Mouse (Mus musculus): ENCODE measurements around the gene Slc28a3. TPM values are rescaled to one million over a fixed set of nuclear protein-coding genes. Genes with fewer than 3 reads are reported as not detected.

Gene Slc28a3
- polyA plus RNA-seq, 1 experiment from 2014 or later: not detected

GRCm38 (mm10) chr13:58521331-58522030 lies 89.2 kb downstream of the Slc28a3 start:
- no peaks in the 10 kb centered on the region for H3K9me3 ChIP-seq (ENCODE audit: control insufficient read depth, low read length)
- no peak overlapping the region for H3K4me3 ChIP-seq (replicated peaks; ENCODE audit: low read length)
- H3K9ac ChIP-seq: no peak overlapping the region
- H3K27ac ChIP-seq: no peak overlapping the region
- ATAC-seq (ENCODE audit: low FRiP score) (no peak), DNase-seq (ENCODE audit: low spot score) (no peak)
- no peak overlapping the region for H3K4me2 ChIP-seq (replicated peaks)
- H3K36me3 ChIP-seq (replicated peaks; ENCODE audit: control insufficient read depth, insufficient read depth): no peaks in the 10 kb centered on the region
- H3K27me3 ChIP-seq (ENCODE audit: control insufficient read depth, insufficient read depth, low read length): no peaks in the 10 kb centered on the region
- 94% methylated on average over 9 of the region's 9 CpGs for WGBS
- H3K4me1 ChIP-seq (replicated peaks; ENCODE audit: control insufficient read depth, insufficient read depth, low read length): no peaks in the 10 kb centered on the region

- Histone ChIP-seq H3K4me2 (replicated peaks) (no peak overlapping the region), H3K4me3 (replicated peaks; ENCODE audit: low read length) (no peak overlapping the region), H3K9ac (no peak overlapping the region), H3K27ac (no peak overlapping the region), H3K4me1 (replicated peaks; ENCODE audit: control insufficient read depth, insufficient read depth, low read length) (no peaks in the 10 kb centered on the region), H3K27me3 (ENCODE audit: control insufficient read depth, insufficient read depth, low read length) (no peaks in the 10 kb centered on the region), H3K36me3 (replicated peaks; ENCODE audit: control insufficient read depth, insufficient read depth) (no peaks in the 10 kb centered on the region), H3K9me3 (ENCODE audit: control insufficient read depth, low read length) (no peaks in the 10 kb centered on the region)
- DNase-seq (ENCODE audit: low spot score): no peak
- WGBS: 61% methylated on average over 7 of the region's 7 CpGs
- ATAC-seq (ENCODE audit: low FRiP score): no peak
Observed at GRCm38 (mm10) chr13:58520580-58521330, 89.9 kb downstream of the Slc28a3 start.

- 89% methylated on average over 9 of the region's 9 CpGs for WGBS
- DNase-seq (ENCODE audit: low spot score) (no peak), ATAC-seq (ENCODE audit: low FRiP score) (no peak)
- Histone ChIP-seq H3K27me3 (ENCODE audit: control insufficient read depth, insufficient read depth, low read length) (no peaks in the 10 kb centered on the region), H3K4me3 (replicated peaks; ENCODE audit: low read length) (no peak overlapping the region), H3K27ac (no peak overlapping the region), H3K36me3 (replicated peaks; ENCODE audit: control insufficient read depth, insufficient read depth) (no peaks in the 10 kb centered on the region), H3K4me1 (replicated peaks; ENCODE audit: control insufficient read depth, insufficient read depth, low read length) (no peaks in the 10 kb centered on the region), H3K4me2 (replicated peaks) (no peak overlapping the region), H3K9me3 (ENCODE audit: control insufficient read depth, low read length) (no peaks in the 10 kb centered on the region), H3K9ac (no peak overlapping the region)
Observed at GRCm38 (mm10) chr13:58520028-58520427, 90.6 kb downstream of the Slc28a3 start.

- no peak overlapping the region for H3K9ac ChIP-seq
- no peak overlapping the region for H3K4me3 ChIP-seq (replicated peaks; ENCODE audit: low read length)
- ATAC-seq (ENCODE audit: low FRiP score) (no peak), DNase-seq (ENCODE audit: low spot score) (no peak)
- no peaks in the 10 kb centered on the region for H3K27me3 ChIP-seq (ENCODE audit: control insufficient read depth, insufficient read depth, low read length)
- no peak overlapping the region for H3K27ac ChIP-seq
- H3K4me2 ChIP-seq (replicated peaks): no peak overlapping the region
- H3K9me3 ChIP-seq (ENCODE audit: control insufficient read depth, low read length): no peaks in the 10 kb centered on the region
- no peaks in the 10 kb centered on the region for H3K4me1 ChIP-seq (replicated peaks; ENCODE audit: control insufficient read depth, insufficient read depth, low read length)
- H3K36me3 ChIP-seq (replicated peaks; ENCODE audit: control insufficient read depth, insufficient read depth): no peaks in the 10 kb centered on the region
- over 99% methylated on average over 4 of the region's 4 CpGs for WGBS
Observed at GRCm38 (mm10) chr13:58516277-58516676, 94.4 kb downstream of the Slc28a3 start.

- WGBS: 71% methylated on average over 5 of the region's 5 CpGs
- Histone ChIP-seq H3K27ac (no peak overlapping the region), H3K4me1 (replicated peaks; ENCODE audit: control insufficient read depth, insufficient read depth, low read length) (no peaks in the 10 kb centered on the region), H3K4me2 (replicated peaks) (no peak overlapping the region), H3K27me3 (ENCODE audit: control insufficient read depth, insufficient read depth, low read length) (no peaks in the 10 kb centered on the region), H3K4me3 (replicated peaks; ENCODE audit: low read length) (no peak overlapping the region), H3K9me3 (ENCODE audit: control insufficient read depth, low read length) (no peaks in the 10 kb centered on the region), H3K36me3 (replicated peaks; ENCODE audit: control insufficient read depth, insufficient read depth) (no peaks in the 10 kb centered on the region), H3K9ac (no peak overlapping the region)
- DNase-seq (ENCODE audit: low spot score) (no peak), ATAC-seq (ENCODE audit: low FRiP score) (no peak)
Observed at GRCm38 (mm10) chr13:58515635-58516034, 95.0 kb downstream of the Slc28a3 start.

GRCm38 (mm10) chr13:58514147-58514727 lies 96.4 kb downstream of the Slc28a3 start:
- H3K4me1 ChIP-seq (replicated peaks; ENCODE audit: control insufficient read depth, insufficient read depth, low read length): no peaks in the 10 kb centered on the region
- no peak overlapping the region for H3K9ac ChIP-seq
- H3K9me3 ChIP-seq (ENCODE audit: control insufficient read depth, low read length): no peaks in the 10 kb centered on the region
- no peak overlapping the region for H3K4me3 ChIP-seq (replicated peaks; ENCODE audit: low read length)
- no peak overlapping the region for H3K4me2 ChIP-seq (replicated peaks)
- no peaks in the 10 kb centered on the region for H3K36me3 ChIP-seq (replicated peaks; ENCODE audit: control insufficient read depth, insufficient read depth)
- WGBS: 90% methylated on average over 8 of the region's 8 CpGs
- DNase-seq (ENCODE audit: low spot score) (no peak), ATAC-seq (ENCODE audit: low FRiP score) (no peak)
- no peaks in the 10 kb centered on the region for H3K27me3 ChIP-seq (ENCODE audit: control insufficient read depth, insufficient read depth, low read length)
- no peak overlapping the region for H3K27ac ChIP-seq

- Histone ChIP-seq H3K4me3 (replicated peaks; ENCODE audit: low read length) (no peak overlapping the region), H3K36me3 (replicated peaks; ENCODE audit: control insufficient read depth, insufficient read depth) (no peaks in the 10 kb centered on the region), H3K9ac (no peak overlapping the region), H3K27me3 (ENCODE audit: control insufficient read depth, insufficient read depth, low read length) (no peaks in the 10 kb centered on the region), H3K4me2 (replicated peaks) (no peak overlapping the region), H3K9me3 (ENCODE audit: control insufficient read depth, low read length) (no peaks in the 10 kb centered on the region), H3K4me1 (replicated peaks; ENCODE audit: control insufficient read depth, insufficient read depth, low read length) (no peaks in the 10 kb centered on the region), H3K27ac (no peak overlapping the region)
- DNase-seq (ENCODE audit: low spot score) (no peak), ATAC-seq (ENCODE audit: low FRiP score) (no peak)
- 87% methylated on average over 2 of the region's 2 CpGs for WGBS
Observed at GRCm38 (mm10) chr13:58511926-58512325, 98.8 kb downstream of the Slc28a3 start.

- DNase-seq (ENCODE audit: low spot score) (no peak), ATAC-seq (ENCODE audit: low FRiP score) (no peak)
- Histone ChIP-seq H3K4me3 (replicated peaks; ENCODE audit: low read length) (no peak overlapping the region), H3K4me2 (replicated peaks) (no peak overlapping the region), H3K27me3 (ENCODE audit: control insufficient read depth, insufficient read depth, low read length) (no peaks in the 10 kb centered on the region), H3K9me3 (ENCODE audit: control insufficient read depth, low read length) (no peaks in the 10 kb centered on the region), H3K36me3 (replicated peaks; ENCODE audit: control insufficient read depth, insufficient read depth) (no peaks in the 10 kb centered on the region), H3K9ac (no peak overlapping the region), H3K27ac (no peak overlapping the region), H3K4me1 (replicated peaks; ENCODE audit: control insufficient read depth, insufficient read depth, low read length) (no peaks in the 10 kb centered on the region)
- 79% methylated on average over 9 of the region's 9 CpGs for whole genome bisulfite sequencing
Observed at GRCm38 (mm10) chr13:58511248-58511647, 99.4 kb downstream of the Slc28a3 start.

GRCm38 (mm10) chr13:58509241-58509640 lies 101.4 kb downstream of the Slc28a3 start:
- no peak overlapping the region for H3K4me2 ChIP-seq (replicated peaks)

More at GRCm38 (mm10) chr13:58509241-58509640, 101.4 kb downstream of the Slc28a3 start:
- no peak for ATAC-seq (ENCODE audit: low FRiP score)
- Histone ChIP-seq H3K4me3 (replicated peaks; ENCODE audit: low read length) (no peak overlapping the region), H3K27me3 (ENCODE audit: control insufficient read depth, insufficient read depth, low read length) (no peaks in the 10 kb centered on the region), H3K27ac (no peak overlapping the region), H3K4me1 (replicated peaks; ENCODE audit: control insufficient read depth, insufficient read depth, low read length) (no peaks in the 10 kb centered on the region), H3K9ac (no peak overlapping the region), H3K36me3 (replicated peaks; ENCODE audit: control insufficient read depth, insufficient read depth) (no peaks in the 10 kb centered on the region), H3K9me3 (ENCODE audit: control insufficient read depth, low read length) (no peaks in the 10 kb centered on the region)
- DNase-seq (ENCODE audit: low spot score): no peak
- 54% methylated on average over 3 of the region's 3 CpGs for WGBS

Data from hindbrain, embryonic 14.5 days (tissue).